Mouse (Mus musculus) bone marrow, adult 2 months (tissue): ENCODE data around the gene Ifnlr1. TPM values are rescaled to one million over a fixed set of nuclear protein-coding genes. Genes with fewer than 3 reads are reported as not detected.
A peak's percentile ranks its signal among the peaks of the same experiment; 100 is the strongest.

Source experiments
- H3K27ac ChIP-seq: fragments of 200-500 bp; 2 replicates; pipeline ENCODE4 v1.5.1; 2012; ENCODE audit warnings: low read depth, mild to moderate bottlenecking, control low read depth, inconsistent platforms, low read length; ENCODE audit not compliant: control insufficient read depth, poor library complexity, insufficient read depth
- H3K4me1 ChIP-seq: fragments of 200-500 bp; 2 replicates; pipeline ENCODE4 v1.6.1; 2011; ENCODE audit warnings: low read length; ENCODE audit not compliant: control insufficient read depth, insufficient read depth
- H3K4me3 ChIP-seq: fragments of 200-500 bp; replicated peaks from 2 replicates; pipeline ENCODE3; 2011; ENCODE audit warnings: mild to moderate bottlenecking, low read depth, low read length, control low read depth; ENCODE audit not compliant: control insufficient read depth
- CTCF ChIP-seq: fragments of 200-500 bp; IDR thresholded peaks from 2 replicates; pipeline ENCODE4 v1.5.1; 2011; ENCODE audit warnings: low read length, control low read depth; ENCODE audit not compliant: control insufficient read depth, insufficient read depth
- POLR2A ChIP-seq: fragments of 200-500 bp; IDR thresholded peaks from 2 replicates; pipeline ENCODE4 v1.6.1; 2011; ENCODE audit warnings: low read depth, mild to moderate bottlenecking, control low read depth, low read length, borderline replicate concordance; ENCODE audit not compliant: control insufficient read depth
- WGBS: fragments of 180-500 bp; shearing (Covaris S2); methylation state at CpG from one replicate; pipeline ENCODE4 v1.1.7; 2018; 5-methylcytosine and 5-hydroxymethylcytosine counted together
- polyA plus RNA-seq: library from polyadenylated mRNA; stranded (reverse); fragments of >200 nt; gene quantifications from 2 replicates; pipeline ENCODE4 v1.2.4, GENCODE M21; 2011; ENCODE audit warnings: low replicate concordance; ENCODE audit not compliant: missing spikeins, insufficient read depth, insufficient read length

Ifnlr1 gene
- polyA plus RNA-seq, 1 experiment = 7.3 TPM

- Histone ChIP-seq H3K4me1 (no peaks in the 10 kb centered on the region; the same call in 1 of the 2 replicates), H3K27ac (no peak overlapping the region), H3K4me3 (no peak overlapping the region)
- 38% methylated on average over 6 of the region's 6 CpGs for WGBS
- TF ChIP-seq POLR2A (no peak), CTCF (no peak)
Observed at GRCm38 (mm10) chr4:135743520-135743919, 57.4 kb downstream of the Ifnlr1 start.

- no peak overlapping the region for H3K4me3 ChIP-seq
- WGBS = 74% methylated on average over 16 of the region's 16 CpGs
- no peaks in the 10 kb centered on the region for H3K4me1 ChIP-seq
- no peak overlapping the region for H3K27ac ChIP-seq
- no peak for TF ChIP-seq CTCF
- TF ChIP-seq POLR2A = no peak
Observed at GRCm38 (mm10) chr4:135744726-135745448, 58.8 kb downstream of the Ifnlr1 start.

GRCm38 (mm10) chr4:135745613-135746012 lies 59.5 kb downstream of the Ifnlr1 start:
- TF ChIP-seq POLR2A = no peak
- no peak for TF ChIP-seq CTCF
- no peak overlapping the region for H3K4me3 ChIP-seq
- 70% methylated on average over 10 of the region's 10 CpGs for WGBS
- no peaks in the 10 kb centered on the region for H3K4me1 ChIP-seq
- no peak overlapping the region for H3K27ac ChIP-seq

DNA sequence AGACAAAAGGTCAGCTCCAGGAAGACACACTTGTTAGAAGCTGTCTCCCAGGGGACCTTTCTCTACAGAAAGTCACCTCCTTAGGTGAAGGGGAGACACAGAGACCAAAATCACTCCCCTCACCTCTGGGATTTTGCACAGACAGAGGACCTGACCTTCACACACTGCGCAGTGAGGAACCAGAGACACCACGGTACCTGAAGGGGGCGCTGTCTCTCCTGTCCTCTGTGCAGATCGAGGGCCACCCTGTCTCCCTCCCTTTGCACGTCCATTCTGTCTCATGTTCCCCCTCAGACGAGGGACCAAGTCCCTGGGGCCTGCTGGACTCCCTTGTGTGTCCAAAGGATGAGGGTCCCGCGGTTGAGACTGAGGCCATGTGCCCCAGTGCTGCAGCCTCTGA lies 64.8 kb downstream of the Ifnlr1 start:
- TF ChIP-seq POLR2A = no peak
- peak; percentile 31; the same call in 1 of the 2 replicates for TF ChIP-seq CTCF
- WGBS = 78% methylated on average over 8 of the region's 8 CpGs
- Histone ChIP-seq H3K4me1 (no peaks in the 10 kb centered on the region), H3K4me3 (no peak overlapping the region), H3K27ac (no peak overlapping the region)

- Histone ChIP-seq H3K27ac (no peak overlapping the region), H3K4me1 (no peaks in the 10 kb centered on the region), H3K4me3 (no peak overlapping the region)
- 69% methylated on average over 7 of the region's 7 CpGs for WGBS
- no peak for TF ChIP-seq POLR2A
- TF ChIP-seq CTCF = no peak
Observed at GRCm38 (mm10) chr4:135752106-135752778, 66.2 kb downstream of the Ifnlr1 start.

DNA sequence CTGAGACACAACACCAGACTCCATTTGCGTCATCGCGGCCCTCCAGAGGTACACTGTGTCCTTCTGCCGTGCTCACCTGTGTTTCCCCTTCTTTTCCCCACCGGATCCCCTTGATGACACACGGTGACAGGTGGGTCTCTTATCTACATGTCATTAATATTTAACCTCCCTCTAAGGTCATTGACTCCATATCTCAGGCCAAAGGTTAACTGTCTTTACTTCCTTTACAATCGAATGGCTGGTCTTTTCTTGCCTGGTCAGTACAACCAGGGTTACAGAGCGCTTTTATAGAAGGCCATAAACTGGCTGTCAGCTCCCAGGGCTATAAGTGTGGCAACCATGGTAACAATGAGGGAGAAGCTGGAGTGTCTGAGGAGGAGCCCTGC lies 66.7 kb downstream of the Ifnlr1 start:
- WGBS = 77% methylated on average over 8 of the region's 8 CpGs
- no peak overlapping the region for H3K27ac ChIP-seq

More for the DNA sequence above, 66.7 kb downstream of the Ifnlr1 start:
- no peak for TF ChIP-seq POLR2A
- no peaks in the 10 kb centered on the region for H3K4me1 ChIP-seq
- H3K4me3 ChIP-seq = no peak overlapping the region

Other genes starting within 250 kb of the Ifnlr1 start
- 1.4 TPM in 1 of 2 replicates, not detected in the other for gene Stpg1, start 191.5 kb upstream of the Ifnlr1 start, polyA plus RNA-seq
- 10.9 and 18.5 TPM in 2 replicates for gene Nipal3, start 191.2 kb upstream of the Ifnlr1 start, polyA plus RNA-seq
- gene Grhl3, start 112.7 kb upstream of the Ifnlr1 start, polyA plus RNA-seq = not detected in 2 replicates
- gene Il22ra1, start 41.9 kb downstream of the Ifnlr1 start, polyA plus RNA-seq = not detected in 2 replicates
- not detected in 2 replicates for gene Myom3, start 73.4 kb downstream of the Ifnlr1 start, polyA plus RNA-seq
- gene Srsf10, start 169.5 kb downstream of the Ifnlr1 start, polyA plus RNA-seq = 221 and 300 TPM in 2 replicates
- 37.3 and 38.3 TPM in 2 replicates for gene Pnrc2, start 187.6 kb downstream of the Ifnlr1 start, polyA plus RNA-seq
- 4.6 and 12.2 TPM in 2 replicates for gene Cnr2, start 209.1 kb downstream of the Ifnlr1 start, polyA plus RNA-seq
- gene Fuca1, start 234.4 kb downstream of the Ifnlr1 start, polyA plus RNA-seq = 57.7 and 172 TPM in 2 replicates